Mouse (Mus musculus) gastrocnemius, postnatal 10 days (tissue): ENCODE results near the gene C1s2. TPM values are rescaled to one million over a fixed set of nuclear protein-coding genes. Genes with fewer than 3 reads are reported as not detected.
A peak's percentile ranks its signal among the peaks of the same experiment; 100 is the strongest.
"Not testable (repeated sequence)": the region's sequence is repeated elsewhere in the genome, so short reads cannot be mapped to it uniquely, and the experiment has no call there.

ENCODE experiments used
- DNase-seq: peaks from one replicate; pipeline ENCODE4 v3.0.0; 2021; ENCODE audit warnings: mixed read lengths
- long read RNA-seq, 2 experiments: library from polyadenylated mRNA; stranded (forward); transcript quantifications; one replicate each; pipeline ENCODE4 v2.0.0; 2021
- total RNA-seq, 2 experiments: library from RNA; stranded (reverse); gene quantifications; 2 replicates each; pipeline ENCODE4 v1.2.3; 2021

The C1s2 gene
- total RNA-seq: 1 to 10 TPM in 1 of 2 experiments, under 1 TPM in 1; 0.68 to 1.1 TPM
- long read RNA-seq, experiment 1: 0 reads
- long read RNA-seq, experiment 2: 0 reads

GRCm38 (mm10) chr6:124635985-124636384 is at the start of gene C1s2:
Gene C1s2 (minus strand): TSS chr6:124636085.
- not testable (repeated sequence) for DNase-seq

- DNase-seq: peak; percentile 48
These were observed 47.9 kb upstream of the C1s2 start for GRCm38 (mm10) chr6:124683591-124684417.

GRCm38 (mm10) chr6:124682291-124682690 is 46.4 kb upstream of the C1s2 start:
- DNase-seq: not testable (repeated sequence)

GRCm38 (mm10) chr6:124679486-124679885 is 43.6 kb upstream of the C1s2 start:
- no peak for DNase-seq

- no peak for DNase-seq
These were observed 42.9 kb upstream of the C1s2 start for GRCm38 (mm10) chr6:124678769-124679168.

GRCm38 (mm10) chr6:124676171-124676570 is 40.3 kb upstream of the C1s2 start:
- no peak for DNase-seq

- DNase-seq: no peak
These were observed 38.7 kb upstream of the C1s2 start for GRCm38 (mm10) chr6:124674591-124674990.

GRCm38 (mm10) chr6:124673619-124674018 is 37.7 kb upstream of the C1s2 start:
- peak; percentile 47 for DNase-seq

- DNase-seq: no peak
These were observed 36.2 kb upstream of the C1s2 start for GRCm38 (mm10) chr6:124672100-124672499.

GRCm38 (mm10) chr6:124670281-124670900 is 34.5 kb upstream of the C1s2 start:
- DNase-seq: no peak

- no peak for DNase-seq
These were observed 33.5 kb upstream of the C1s2 start for GRCm38 (mm10) chr6:124669234-124669859.

GRCm38 (mm10) chr6:124665011-124665410 is 29.1 kb upstream of the C1s2 start:
- DNase-seq: no peak

- DNase-seq: no peak
These were observed 28.4 kb upstream of the C1s2 start for GRCm38 (mm10) chr6:124664256-124664655.

GRCm38 (mm10) chr6:124663424-124663795 is 27.5 kb upstream of the C1s2 start:
- no peak for DNase-seq

GRCm38 (mm10) chr6:124662477-124663423 is 26.9 kb upstream of the C1s2 start, which contains the start of gene Lpcat3:
Gene Lpcat3 (plus strand): TSS chr6:124663027.
- peak; percentile 97 for DNase-seq

GRCm38 (mm10) chr6:124661995-124662394 is 26.1 kb upstream of the C1s2 start:
- no peak for DNase-seq

GRCm38 (mm10) chr6:124661156-124661806 is 25.4 kb upstream of the C1s2 start:
- DNase-seq: no peak

- DNase-seq: no peak
These were observed 22.2 kb upstream of the C1s2 start for GRCm38 (mm10) chr6:124658067-124658466.

- DNase-seq: no peak
These were observed 20.0 kb upstream of the C1s2 start for GRCm38 (mm10) chr6:124655893-124656292.

- DNase-seq: no peak
These were observed 10.5 kb upstream of the C1s2 start for GRCm38 (mm10) chr6:124646394-124646793.

GRCm38 (mm10) chr6:124640997-124641396 is 5.1 kb upstream of the C1s2 start:
- peak; percentile 65 for DNase-seq
